Mouse (Mus musculus) kidney, postnatal 14 days (tissue): ENCODE measurements around the gene Wnt10b.
"Not testable (repeated sequence)": the region's sequence is repeated elsewhere in the genome, so short reads cannot be mapped to it uniquely, and the experiment has no call there.

Experiments
- DNase-seq: peaks from one replicate; pipeline ENCODE4 v3.0.0; 2022; ENCODE audit warnings: mixed read lengths

The Wnt10b gene

GRCm38 (mm10) chr15:98777762-98778161, at the start of gene Wnt10b:
Wnt10b (minus strand) TSS chr15:98778150.
- DNase-seq = no peak

DNA sequence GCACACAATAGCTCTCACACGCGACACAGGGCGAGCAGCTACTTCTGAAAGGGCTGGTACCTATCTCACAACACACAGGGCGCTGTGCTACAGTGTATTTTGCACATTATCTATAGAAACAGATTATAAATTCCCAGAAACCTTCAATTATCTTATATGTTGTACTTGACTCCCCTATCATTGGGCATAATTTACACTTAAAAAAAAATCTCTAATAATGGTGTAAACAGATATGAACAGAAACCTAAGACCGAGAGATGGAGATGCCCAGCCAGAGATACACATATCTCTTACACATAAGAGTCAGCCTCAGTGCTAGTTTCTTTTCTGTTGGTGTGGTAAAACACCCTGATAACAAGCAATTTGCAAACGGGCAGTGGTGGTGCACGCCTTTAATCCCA, 49.7 kb upstream of the Wnt10b start:
- DNase-seq = no peak

DNA sequence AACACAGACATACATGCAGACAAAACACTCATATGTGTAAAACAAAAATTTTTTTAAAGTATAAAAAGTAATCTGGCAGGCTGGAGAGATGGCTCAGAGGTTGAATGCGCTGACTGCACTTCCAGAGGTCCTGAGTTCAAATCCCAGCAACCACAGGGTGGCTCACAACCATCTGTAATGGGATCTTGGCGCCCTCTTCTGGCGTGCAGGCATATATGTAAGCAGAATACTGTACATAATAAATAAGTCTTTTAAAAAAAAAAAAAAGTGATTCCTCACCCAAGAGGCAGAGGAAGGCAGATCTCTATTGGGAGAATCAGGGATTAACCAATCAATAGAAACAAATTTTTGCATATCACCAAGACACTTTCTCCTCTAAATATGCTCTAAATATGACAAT, 45.5 kb upstream of the Wnt10b start:
- DNase-seq = no peak

DNA sequence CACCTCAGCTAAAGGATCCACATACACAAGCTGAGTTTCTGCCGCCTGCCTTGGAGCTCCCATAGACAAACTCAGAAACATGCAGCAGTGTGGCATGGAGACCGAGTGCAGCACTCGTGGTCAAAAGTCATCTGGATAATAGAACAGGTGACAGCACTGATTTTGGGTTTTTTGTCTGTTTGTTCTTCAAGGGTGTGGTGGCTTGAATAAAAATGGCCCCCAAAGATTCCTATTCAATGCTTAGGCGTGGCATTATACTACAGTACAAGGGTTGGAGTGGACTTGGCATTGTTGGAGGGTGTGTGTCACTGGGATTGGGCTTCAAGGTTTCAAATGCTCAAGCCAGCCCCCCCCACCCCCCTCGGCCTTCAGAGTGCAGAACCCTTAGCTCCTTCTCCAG, 44.2 kb upstream of the Wnt10b start:
- no peak for DNase-seq

DNA sequence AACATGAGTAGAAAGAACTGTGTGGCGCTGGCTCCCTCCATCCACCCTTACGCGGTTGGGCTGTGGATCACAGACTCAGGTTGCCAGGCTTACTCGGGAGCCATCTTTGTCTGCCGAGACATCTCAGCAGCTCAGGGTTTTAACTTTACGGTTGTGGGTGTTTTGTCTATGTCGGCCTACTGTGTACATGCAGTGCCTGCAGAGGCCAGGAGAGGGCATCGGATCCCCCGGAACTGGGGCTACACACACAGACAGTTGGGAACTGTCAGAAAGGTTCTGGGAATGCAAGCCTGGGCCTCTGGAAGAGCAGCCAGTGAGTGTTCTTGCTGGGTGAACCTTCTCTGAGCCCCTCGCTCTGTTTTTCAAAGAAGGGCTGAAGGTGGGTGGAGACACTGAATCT, 43.5 kb upstream of the Wnt10b start:
- no peak for DNase-seq

DNA sequence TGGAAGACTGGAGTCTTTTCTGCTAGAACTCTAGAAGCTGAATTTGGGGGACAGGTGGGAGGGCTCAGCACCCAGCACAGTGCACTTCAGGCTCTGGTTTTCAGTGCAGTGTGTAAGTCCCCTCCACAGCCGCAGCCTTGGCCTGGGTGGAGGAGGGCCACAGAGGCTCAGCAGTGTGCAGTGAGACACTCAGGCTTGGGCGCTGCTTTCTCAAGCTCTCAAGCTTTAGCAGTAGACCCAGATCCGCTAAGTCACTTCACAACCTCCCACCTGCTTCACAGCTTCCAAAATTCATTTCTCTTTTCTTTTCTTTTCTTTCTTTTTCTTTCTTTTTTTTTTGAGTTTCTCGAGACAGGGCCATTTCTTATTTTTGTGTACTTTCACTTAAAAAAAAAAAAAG, 43.0 kb upstream of the Wnt10b start:
- DNase-seq = no peak

GRCm38 (mm10) chr15:98818171-98818570, 40.2 kb upstream of the Wnt10b start:
- no peak for DNase-seq

DNA sequence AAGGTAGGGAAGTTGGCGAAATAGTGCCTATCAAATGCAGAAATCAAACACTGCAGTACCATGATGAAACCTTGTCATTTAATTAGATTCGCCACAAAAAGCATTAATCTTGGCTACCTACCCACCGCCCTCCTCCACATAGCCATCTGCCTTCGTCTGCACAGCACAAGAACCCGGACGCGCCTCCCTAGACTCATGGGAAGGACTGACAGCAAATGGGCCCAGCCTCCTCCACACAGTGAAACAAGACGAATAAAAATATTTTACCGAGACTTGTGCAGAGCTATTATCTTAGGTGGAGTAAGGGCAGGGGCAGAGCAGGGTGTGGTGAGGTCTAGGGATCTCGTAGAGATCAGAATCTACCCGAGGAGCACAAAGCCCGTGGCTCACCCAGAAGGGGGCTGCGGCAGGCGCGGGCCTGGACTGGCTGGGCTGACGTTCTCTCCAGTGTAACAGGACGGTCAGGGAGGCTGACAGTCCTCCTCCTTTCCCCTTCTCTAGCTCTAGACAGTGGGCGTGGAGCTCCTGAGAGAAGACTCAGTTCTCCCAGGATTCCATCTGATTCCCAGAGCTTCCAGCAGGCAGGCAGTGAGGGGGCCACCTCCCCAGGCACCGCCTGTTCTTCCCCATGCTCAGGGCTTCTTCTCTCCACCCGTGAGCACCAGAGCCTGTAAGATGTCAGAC, 34.9 kb upstream of the Wnt10b start:
- DNase-seq = no peak

- DNase-seq = not testable (repeated sequence)
Observed at GRCm38 (mm10) chr15:98810212-98810611, 32.3 kb upstream of the Wnt10b start.

DNA sequence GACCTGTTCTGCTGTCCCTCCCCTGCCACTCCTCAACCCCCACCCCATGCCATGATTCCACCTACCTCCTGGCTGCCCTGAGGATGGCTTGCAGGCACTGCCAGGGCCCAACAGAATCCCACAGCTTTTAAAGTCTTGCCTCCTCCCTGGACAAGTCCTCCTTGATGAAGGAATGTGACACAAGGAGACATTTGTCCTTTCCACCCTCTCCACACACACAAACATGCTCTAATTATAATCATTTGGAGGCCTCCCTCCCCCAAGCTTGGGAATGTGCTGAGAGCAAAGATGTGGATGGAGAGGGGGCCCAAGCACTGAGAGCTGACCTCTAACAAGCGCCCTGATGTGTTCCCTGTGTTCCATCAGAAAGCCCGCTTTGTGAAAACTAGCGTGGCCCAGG, 31.4 kb upstream of the Wnt10b start, which contains the start of gene Ddn:
Gene Ddn (minus strand): TSS at position 101 of the 400 bp plus-strand sequence.
- no peak for DNase-seq

- DNase-seq = no peak
Observed at GRCm38 (mm10) chr15:98808651-98809134, 30.7 kb upstream of the Wnt10b start.

- peak; percentile 34 for DNase-seq
Observed at GRCm38 (mm10) chr15:98807895-98808650, 30.1 kb upstream of the Wnt10b start.

GRCm38 (mm10) chr15:98806809-98807770, 29.1 kb upstream of the Wnt10b start:
- peak; percentile 46 for DNase-seq

DNA sequence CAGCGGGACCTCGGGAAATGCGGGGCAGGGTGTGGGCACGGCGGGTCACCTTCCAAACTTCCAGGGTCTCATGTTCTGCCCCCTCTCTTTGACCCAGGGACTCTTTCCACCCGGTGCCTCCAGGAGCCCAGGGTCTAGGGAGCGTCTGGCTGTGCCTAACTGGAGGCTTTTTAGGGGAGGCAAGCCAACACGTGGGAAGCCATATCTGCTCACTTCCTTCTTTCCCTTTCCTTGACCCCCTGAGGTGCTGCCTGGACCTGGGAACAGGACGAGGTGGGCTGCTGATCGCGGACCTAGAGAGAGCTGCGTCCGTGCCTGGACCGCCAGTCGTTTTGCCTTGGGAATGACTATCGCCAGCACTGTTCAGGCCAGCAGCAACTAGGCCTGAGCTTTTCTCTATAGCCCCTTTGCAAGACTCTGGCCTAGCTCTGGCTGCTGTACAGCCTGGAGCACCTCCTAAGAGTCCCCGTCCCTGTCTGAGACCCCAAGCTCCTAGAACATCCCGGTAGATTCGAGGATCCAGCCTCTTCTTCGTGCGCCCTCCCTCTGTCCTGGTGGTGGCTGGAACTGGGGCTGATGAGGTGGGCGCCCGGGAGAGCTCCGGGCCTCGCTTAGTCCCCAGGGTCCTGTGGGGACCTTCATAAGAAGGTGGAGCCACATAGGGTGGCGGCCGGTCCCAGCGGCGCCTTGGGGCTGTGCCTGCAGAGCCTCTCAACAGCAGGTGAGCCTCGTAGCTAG, 28.3 kb upstream of the Wnt10b start:
- DNase-seq = no peak

DNA sequence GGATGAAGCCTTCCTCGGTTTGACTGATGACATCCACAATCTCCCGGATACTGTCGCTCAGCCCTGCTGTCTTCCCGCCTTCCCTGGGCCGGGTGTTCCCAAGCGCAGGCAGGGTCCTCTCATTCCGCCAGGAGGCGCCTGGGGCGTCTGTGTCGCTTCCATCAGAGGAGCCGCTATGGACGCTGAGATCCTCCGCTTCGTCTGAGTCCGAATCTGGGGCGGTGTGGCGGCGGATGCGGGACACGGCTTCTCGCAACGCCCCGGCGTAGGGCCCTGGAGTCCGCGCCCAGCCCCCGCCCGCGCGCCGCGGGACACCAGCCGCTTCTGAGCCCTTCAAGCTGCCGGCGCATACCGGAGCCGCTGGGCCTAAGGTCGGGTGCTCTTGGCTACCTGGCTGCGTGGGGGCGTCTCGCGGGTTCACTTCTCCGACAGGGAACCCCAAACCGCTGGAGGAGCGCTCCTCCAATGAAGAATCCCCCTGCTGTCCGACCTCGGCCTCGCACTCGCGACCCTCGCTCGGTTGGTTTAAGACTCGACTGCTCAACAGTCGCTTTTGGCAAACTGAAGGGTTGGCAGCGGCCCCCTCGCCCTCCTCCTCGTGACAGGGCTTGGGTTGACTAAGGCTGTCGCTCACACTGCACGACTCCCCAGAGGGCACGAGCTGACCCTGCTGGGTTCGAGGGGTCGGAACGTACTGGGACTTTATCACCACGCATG, 27.5 kb upstream of the Wnt10b start:
- DNase-seq = peak; percentile 82

GRCm38 (mm10) chr15:98804054-98804453, 26.1 kb upstream of the Wnt10b start:
- DNase-seq = peak; percentile 89

GRCm38 (mm10) chr15:98802926-98803325, 25.0 kb upstream of the Wnt10b start:
- no peak for DNase-seq

DNA sequence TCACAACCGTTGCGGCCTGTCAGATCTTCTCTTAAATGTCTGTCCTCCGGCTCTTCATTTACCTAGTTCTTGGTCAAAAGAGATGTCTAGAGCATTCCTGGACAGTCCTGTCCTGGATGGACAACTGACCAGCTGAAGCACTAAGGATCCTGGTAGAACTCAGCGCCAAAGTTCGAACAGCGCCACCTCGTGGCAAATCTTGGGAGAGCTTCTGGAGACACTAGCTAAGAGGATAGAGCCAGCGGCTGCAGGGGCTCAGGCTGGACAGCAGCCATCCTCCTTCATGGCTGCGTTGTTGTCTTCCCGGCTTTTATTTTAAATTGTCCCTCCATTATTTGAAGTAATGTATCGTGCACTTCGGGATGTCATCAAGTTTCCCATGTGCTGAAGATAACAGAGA, 21.4 kb upstream of the Wnt10b start:
- peak; percentile 86 for DNase-seq

- DNase-seq = no peak
Observed at GRCm38 (mm10) chr15:98798903-98799302, 21.0 kb upstream of the Wnt10b start.

DNA sequence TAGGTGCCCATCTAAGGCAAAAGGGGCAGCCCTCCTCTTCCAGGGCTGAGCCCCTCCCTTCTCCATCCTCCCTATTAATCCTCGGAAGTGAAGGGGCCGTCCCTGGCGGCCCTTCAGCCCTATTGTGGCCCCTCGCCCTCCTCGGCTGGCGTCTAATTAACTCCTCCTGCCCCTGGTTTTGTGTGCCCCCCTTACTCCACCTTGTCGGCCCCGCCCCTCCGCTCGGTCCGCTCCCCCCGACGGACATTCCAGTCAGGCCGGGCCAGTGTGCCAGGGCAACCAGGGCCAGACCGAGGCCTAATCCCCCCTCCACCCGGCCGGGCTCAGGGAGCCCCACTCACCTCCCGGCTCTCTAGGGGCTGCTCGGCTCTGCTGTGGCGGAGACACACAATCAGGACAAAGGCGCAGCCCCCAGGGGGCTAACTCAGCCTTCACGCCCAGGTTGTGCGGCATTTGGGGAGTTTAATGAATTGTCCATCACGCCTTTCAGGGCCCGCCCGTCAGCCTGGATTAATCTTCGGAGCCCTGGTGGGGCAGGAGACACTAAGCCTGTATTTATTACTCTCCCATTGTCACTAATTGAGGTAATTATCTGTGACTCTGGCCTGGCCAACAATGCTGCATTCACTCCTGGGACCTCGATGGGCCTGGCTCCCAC, 20.0 kb upstream of the Wnt10b start:
- no peak for DNase-seq
